In genomic region chr2:119548371-119548660, GRCm38 (mm10) we compare ENCODE assay signal across 8 mouse cellular contexts. TPM values are rescaled to one million over a fixed set of nuclear protein-coding genes. Genes with fewer than 3 reads are reported as not detected.
A peak's percentile ranks its signal among the peaks of the same experiment; 100 is the strongest.
DNase-seq lines count a peak whose midpoint lies in the region; ATAC-seq and TF ChIP-seq lines count a peak whose summit lies in the region.

No protein-coding gene starts in this region.

- no peak for DNase-seq in heart, embryonic 10.5 days (ENCODE audit: low spot score)
- DNase-seq in heart, adult 11 months: no peak
- no peak for DNase-seq in CH12.LX (ENCODE audit: extremely low read depth)
- no peak for DNase-seq in forebrain, embryonic 14.5 days (ENCODE audit: low spot score)
- no peak for DNase-seq in liver, embryonic 14.5 days (ENCODE audit: low read depth in 3 of 3, low spot score in 3 of 3)
- DNase-seq in adrenal gland, adult 18-20 months (ENCODE audit: low spot score in 2 of 2): no peak
- DNase-seq in gastrocnemius, postnatal 10 days: no peak
- no peak for DNase-seq in frontal cortex, postnatal 10 days (ENCODE audit: low spot score in 2 of 2)

- H3K27ac ChIP-seq in heart, embryonic 10.5 days: peak overlapping the region; percentile 85; the same call in 1 of the 2 replicates
- H3K27ac ChIP-seq in CH12.LX (ENCODE audit: insufficient read depth, low read depth): no peak overlapping the region
- no peak overlapping the region for H3K27ac ChIP-seq in forebrain, embryonic 14.5 days (ENCODE audit: low read depth, low read length)
- peak overlapping the region; percentile 79 for H3K27ac ChIP-seq in liver, embryonic 14.5 days

- no peaks in the 10 kb centered on the region for H3K27me3 ChIP-seq in heart, embryonic 10.5 days (ENCODE audit: insufficient read depth, poor library complexity, severe bottlenecking)
- H3K27me3 ChIP-seq in CH12.LX (replicated peaks): no peaks in the 10 kb centered on the region
- no peaks in the 10 kb centered on the region for H3K27me3 ChIP-seq in forebrain, embryonic 14.5 days (replicated peaks; ENCODE audit: control insufficient read depth, insufficient read depth, low read length)
- no peaks in the 10 kb centered on the region for H3K27me3 ChIP-seq in liver, embryonic 14.5 days (ENCODE audit: control insufficient read depth, insufficient read depth, low read length)

- dilution Hi-C loops in CH12.LX (cut with MboI; ENCODE audit: extremely low pct_ligation_motif_present, extremely low pct_unique_long_range_greater_than_20kb, low sequenced_read_pairs): no loop called here

- 14% methylated on average over 3 of the region's 3 CpGs for WGBS in heart, embryonic 10.5 days
- WGBS in forebrain, embryonic 14.5 days: 10% methylated on average over 3 of the region's 3 CpGs
- WGBS in liver, embryonic 14.5 days (ENCODE audit: insufficient replicate concordance): 6% methylated on average over 3 of the region's 3 CpGs

- TF ChIP-seq POLR2A in CH12.LX (IDR thresholded peaks at IDR 0.05; ENCODE audit: low read depth, low read length): no peak

- no peak for TF ChIP-seq RAD21 in CH12.LX (IDR thresholded peaks at IDR 0.05; ENCODE audit: low read depth, low read length)

- no peak for TF ChIP-seq CTCF in CH12.LX (conservative IDR thresholded peaks at IDR 0.05 in 1 of 2, IDR thresholded peaks at IDR 0.05 in 1 of 2; ENCODE audit: low read depth in 2 of 2, low read length in 2 of 2)
- TF ChIP-seq CTCF in liver, embryonic 14.5 days (IDR thresholded peaks at IDR 0.05; ENCODE audit: low read depth): no peak

- H3K9me3 ChIP-seq in heart, embryonic 10.5 days: no peaks in the 10 kb centered on the region
- H3K9me3 ChIP-seq in CH12.LX (replicated peaks; ENCODE audit: low read length): no peaks in the 10 kb centered on the region
- H3K9me3 ChIP-seq in forebrain, embryonic 14.5 days (replicated peaks; ENCODE audit: control insufficient read depth, low read length): no peaks in the 10 kb centered on the region
- no peaks in the 10 kb centered on the region for H3K9me3 ChIP-seq in liver, embryonic 14.5 days (ENCODE audit: control insufficient read depth, low read length)

- peaks cover 19% of the 10 kb centered on the region for H3K4me1 ChIP-seq in heart, embryonic 10.5 days
- peaks cover 0 to 11% of the 10 kb centered on the region in 2 experiments; a peak in 2 of 4 replicates for H3K4me1 ChIP-seq in CH12.LX (ENCODE audit: control insufficient read depth in 1 of 2, insufficient read depth in 2 of 2)
- H3K4me1 ChIP-seq in forebrain, embryonic 14.5 days (ENCODE audit: control insufficient read depth, insufficient read depth, low read length): peaks cover 12% of the 10 kb centered on the region
- peaks cover 14 to 16% of the 10 kb centered on the region in 2 experiments for H3K4me1 ChIP-seq in liver, embryonic 14.5 days (replicated peaks; ENCODE audit: control insufficient read depth in 2 of 2, insufficient read depth in 2 of 2, low read length in 1 of 2)

- TF ChIP-seq EP300 in CH12.LX (IDR thresholded peaks at IDR 0.05; ENCODE audit: low read length): no peak
- no peak for TF ChIP-seq EP300 in liver, embryonic 14.5 days (IDR thresholded peaks at IDR 0.05; ENCODE audit: low read depth)

- H3K9ac ChIP-seq in CH12.LX (ENCODE audit: insufficient read depth, low read depth): peak overlapping the region; percentile 61
- H3K9ac ChIP-seq in forebrain, embryonic 14.5 days (ENCODE audit: low read length): peak overlapping the region; percentile 86
- H3K9ac ChIP-seq in liver, embryonic 14.5 days (replicated peaks): peak overlapping the region; percentile 88

- peak overlapping the region; percentile 97; the same call in 1 of the 2 replicates for H3K4me2 ChIP-seq in CH12.LX (ENCODE audit: insufficient read depth, low read depth, poor library complexity, severe bottlenecking)
- peak overlapping the region; percentile 74 for H3K4me2 ChIP-seq in forebrain, embryonic 14.5 days (ENCODE audit: low read length)
- H3K4me2 ChIP-seq in liver, embryonic 14.5 days (ENCODE audit: low read depth): peak overlapping the region; percentile 82

- ATAC-seq in forebrain, embryonic 14.5 days: no peak
- no peak for ATAC-seq in liver, embryonic 14.5 days (ENCODE audit: insufficient read depth)

- H3K36me3 ChIP-seq in heart, embryonic 10.5 days: no peaks in the 10 kb centered on the region
- peaks cover 0 to 6% of the 10 kb centered on the region in 2 experiments for H3K36me3 ChIP-seq in CH12.LX (replicated peaks in 1 of 2; ENCODE audit: control insufficient read depth in 1 of 2, insufficient read depth in 1 of 2, low read length in 1 of 2)
- H3K36me3 ChIP-seq in forebrain, embryonic 14.5 days (ENCODE audit: control insufficient read depth, insufficient read depth, low read length): no peaks in the 10 kb centered on the region
- H3K36me3 ChIP-seq in liver, embryonic 14.5 days (replicated peaks; ENCODE audit: control insufficient read depth, insufficient read depth, low read depth): no peaks in the 10 kb centered on the region

- no peaks in the 10 kb centered on the region; the same call in none of the 2 replicates for H3K79me2 ChIP-seq in CH12.LX (replicated peaks; ENCODE audit: control insufficient read depth, extremely low read depth, insufficient read depth, poor library complexity, severe bottlenecking)

- peak overlapping the region; percentile 74 for H3K4me3 ChIP-seq in heart, embryonic 10.5 days
- peak overlapping the region; percentile 60 to 92 (median 76) for H3K4me3 ChIP-seq in CH12.LX (replicated peaks in 1 of 3; ENCODE audit: low read depth in 2 of 3, low read length in 2 of 3, poor library complexity in 1 of 3)
- peak overlapping the region; percentile 85 for H3K4me3 ChIP-seq in forebrain, embryonic 14.5 days (ENCODE audit: low read depth, low read length)
- H3K4me3 ChIP-seq in liver, embryonic 14.5 days (ENCODE audit: insufficient read depth in 1 of 2, low read depth in 2 of 2, low read length in 2 of 2): peak overlapping the region; percentile 78 to 86

- in situ Hi-C loops in CH12.LX (cut with MboI; ENCODE audit: low pct_ligation_motif_present, low pct_unique_long_range_greater_than_20kb, low sequenced_read_pairs): loop anchor here (5.0 kb wide), 1 partner anchor 34 kb away; no protein-coding TSS in a partner anchor

TF ChIP-seq in CH12.LX, 34 proteins besides CTCF, POLR2A, EP300 and RAD21:
- no peak for TF ChIP-seq CHD1 (IDR thresholded peaks at IDR 0.05; ENCODE audit: low read depth, low read length)
- no peak for TF ChIP-seq NRF1 (IDR thresholded peaks at IDR 0.05; ENCODE audit: low read depth, low read length)
- no peak for TF ChIP-seq ZKSCAN1 (IDR thresholded peaks at IDR 0.05; ENCODE audit: borderline replicate concordance, low read depth, low read length)
- TF ChIP-seq MAX (IDR thresholded peaks at IDR 0.05; ENCODE audit: low read length): no peak
- no peak for TF ChIP-seq ZC3H11A (IDR thresholded peaks at IDR 0.05; ENCODE audit: low read depth, low read length)
- TF ChIP-seq TCF12 (IDR thresholded peaks at IDR 0.05; ENCODE audit: low read depth, low read length): no peak
- TF ChIP-seq UBTF (IDR thresholded peaks at IDR 0.05; ENCODE audit: low read depth, low read length): no peak
- TF ChIP-seq ZMIZ1 (IDR thresholded peaks at IDR 0.05; ENCODE audit: low read depth, low read length): no peak
- no peak for TF ChIP-seq MAFK (IDR thresholded peaks at IDR 0.05; ENCODE audit: insufficient replicate concordance, low read length)
- TF ChIP-seq MEF2A (IDR thresholded peaks at IDR 0.05; ENCODE audit: borderline replicate concordance, low read depth, low read length): no peak
- TF ChIP-seq HCFC1 (IDR thresholded peaks at IDR 0.05; ENCODE audit: low read depth, low read length): no peak
- TF ChIP-seq ELF1 (IDR thresholded peaks at IDR 0.05; ENCODE audit: low read depth, low read length): no peak
- TF ChIP-seq JUND (conservative IDR thresholded peaks at IDR 0.05; ENCODE audit: low read depth, low read length): no peak
- no peak for TF ChIP-seq CHD2 (IDR thresholded peaks at IDR 0.05; ENCODE audit: low read length)
- no peak for TF ChIP-seq BHLHE40 (IDR thresholded peaks at IDR 0.05; ENCODE audit: low read depth, low read length)

RNA-seq across cellular contexts. Expression of gene Chp1, which starts 0.8 kb away (rescaled TPM):
- polyA plus RNA-seq in heart, embryonic 10.5 days (2016; fragmentation: Nextera tagmentation; extraction: Ambion mirVana): 42.4 and 47.4 TPM in 2 replicates
- total RNA-seq in CH12.LX (2012; rRNA removed) (28.7 and 29.9 TPM in 2 replicates), CH12.LX (2014; rRNA removed) (55.9 and 62.1 TPM in 2 replicates)
- 41.5 and 47.9 TPM in 2 replicates for polyA plus RNA-seq in CH12.LX (2012; ENCODE audit: insufficient read length, low read depth)
- polyA plus RNA-seq in forebrain, embryonic 14.5 days (2014; fragmentation: Nextera tagmentation; extraction: Ambion mirVana): 72.3 and 75.5 TPM in 2 replicates
- 28.1 and 31.3 TPM in 2 replicates for polyA plus RNA-seq in liver, embryonic 14.5 days (2012; rRNA removed)
- polyA plus RNA-seq in liver, embryonic 14.5 days (2014; fragmentation: Nextera tagmentation; extraction: Ambion mirVana): 47.5 and 49.3 TPM in 2 replicates
- 100 to 1,000 TPM; 306 to 408 TPM for total RNA-seq in adrenal gland, adult 18-20 months (2021)
- total RNA-seq in gastrocnemius, postnatal 10 days (2021): 10 to 100 TPM; 55.8 to 57.9 TPM

RNA-seq across cellular contexts. Expression of gene Exd1, which starts 0.9 kb away (rescaled TPM):
- polyA plus RNA-seq in heart, embryonic 10.5 days (2016; fragmentation: Nextera tagmentation; extraction: Ambion mirVana): 0.31 and 0.34 TPM in 2 replicates
- total RNA-seq in CH12.LX (2012; rRNA removed): 0.08 and 0.25 TPM in 2 replicates
- 0.14 and 0.17 TPM in 2 replicates for total RNA-seq in CH12.LX (2014; rRNA removed)
- 0.14 and 0.39 TPM in 2 replicates for polyA plus RNA-seq in CH12.LX (2012; ENCODE audit: insufficient read length, low read depth)
- 0.29 and 0.36 TPM in 2 replicates for polyA plus RNA-seq in forebrain, embryonic 14.5 days (2014; fragmentation: Nextera tagmentation; extraction: Ambion mirVana)
- 0.11 and 0.12 TPM in 2 replicates for polyA plus RNA-seq in liver, embryonic 14.5 days (2012; rRNA removed)
- 0.14 and 0.15 TPM in 2 replicates for polyA plus RNA-seq in liver, embryonic 14.5 days (2014; fragmentation: Nextera tagmentation; extraction: Ambion mirVana)
- 1 to 10 TPM; 2.5 to 2.6 TPM for total RNA-seq in adrenal gland, adult 18-20 months (2021)
- under 1 TPM; 0.14 to 0.20 TPM for total RNA-seq in gastrocnemius, postnatal 10 days (2021)

Comparison
In these comparisons a context has a peak if more than half of its experiments do, and no peak if none do; other contexts are left out.
1. H3K27ac ChIP-seq: peak in heart, embryonic 10.5 days (single experiment) and liver, embryonic 14.5 days (single experiment); none in CH12.LX (single experiment) and forebrain, embryonic 14.5 days (single experiment).
2. Peak in every context shown above with its lines, with median percentiles within 50 percentile points of each other: H3K4me3 ChIP-seq, H3K4me2 ChIP-seq and H3K9ac ChIP-seq.